Mouse (Mus musculus): ENCODE data around the gene Dtx4.

DNA sequence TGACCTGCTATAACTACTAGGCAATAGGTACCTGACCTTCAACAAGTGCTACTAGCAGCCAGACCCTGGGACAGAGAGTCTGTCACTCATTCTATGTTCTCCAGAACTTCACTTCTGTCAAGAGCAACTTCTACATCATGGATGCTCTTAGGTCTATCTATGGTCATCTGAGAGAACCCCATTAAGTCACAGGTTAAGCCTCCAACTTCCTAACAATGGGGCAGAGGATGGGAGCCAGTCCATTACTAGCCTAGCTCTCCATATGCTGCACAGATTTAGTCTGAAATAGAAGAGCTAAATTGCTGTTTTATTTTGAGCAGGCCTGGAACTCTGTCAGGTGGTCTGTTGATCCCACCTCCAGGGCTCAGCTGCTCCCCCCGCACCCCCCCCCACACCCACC, 2.3 kb downstream of the Dtx4 start:
- no peak for TF ChIP-seq CTCF (IDR thresholded peaks at IDR 0.05; ENCODE audit: borderline replicate concordance, control insufficient read depth, extremely low read depth, insufficient read depth, low read length, poor library complexity)
- TF ChIP-seq POLR2A (IDR thresholded peaks at IDR 0.05; ENCODE audit: control insufficient read depth, extremely low read depth, insufficient read depth, low read length, poor library complexity), result no peak

Measured in thymus, adult 2 months (tissue).